10 mouse cellular contexts compared by ENCODE assay signal in the genomic region with DNA sequence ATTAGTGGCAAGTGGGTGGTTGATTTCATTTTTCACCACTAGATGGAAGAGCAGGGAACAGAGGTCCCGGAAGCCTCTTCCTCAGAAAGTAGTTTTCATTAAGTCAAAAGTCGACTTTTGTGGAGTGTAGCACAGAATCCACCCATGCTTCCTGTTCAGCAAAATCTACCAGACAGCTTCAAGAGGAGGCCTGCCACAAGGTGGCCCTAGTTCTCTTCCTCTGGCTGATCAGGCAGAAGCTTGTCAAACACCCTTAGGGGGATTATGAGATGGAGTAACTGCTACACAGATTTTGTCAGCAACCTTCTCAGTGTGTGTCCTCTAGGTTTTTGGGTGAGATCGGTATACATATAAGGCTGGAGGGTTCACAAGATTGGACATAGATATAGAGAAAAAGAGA. TPM values are rescaled to one million over a fixed set of nuclear protein-coding genes. Genes with fewer than 3 reads are reported as not detected.
DNase-seq lines count a peak whose midpoint lies in the region; ATAC-seq and TF ChIP-seq lines count a peak whose summit lies in the region.
"Had no signal": no experiment of that assay in that cellular context is flagged by ENCODE, and none has a peak within 500 bp of the region (broad histone marks: within the 10 kb centered on the region; RNA-seq: fewer than 3 reads in every experiment).

No protein-coding gene starts in this region.

- 57% methylated on average over 3 of the region's 3 CpGs for WGBS in kidney, postnatal 0 days
- 61% methylated on average over 3 of the region's 3 CpGs for WGBS in kidney, embryonic 16.5 days
- WGBS in stomach, postnatal 0 days: 50% methylated on average over 3 of the region's 3 CpGs
- WGBS in limb, embryonic 10.5 days: 63% methylated on average over 3 of the region's 3 CpGs

- ATAC-seq in kidney, postnatal 0 days (replicated peaks; ENCODE audit: low FRiP score, low read depth): no peak
- ATAC-seq in kidney, embryonic 16.5 days (ENCODE audit: low FRiP score, low TSS enrichment): no peak
- no peak for ATAC-seq in stomach, postnatal 0 days (ENCODE audit: low FRiP score, low TSS enrichment)

- no peak overlapping the region for H3K4me3 ChIP-seq in kidney, postnatal 0 days (replicated peaks; ENCODE audit: low read depth, low read length)
- no peak overlapping the region for H3K4me3 ChIP-seq in kidney, embryonic 16.5 days (ENCODE audit: low read length)
- H3K4me3 ChIP-seq in stomach, postnatal 0 days (ENCODE audit: low read depth, low read length): no peak overlapping the region
- H3K4me3 ChIP-seq in limb, embryonic 10.5 days: no peak overlapping the region
- H3K4me3 ChIP-seq: midbrain, embryonic 10.5 days had no signal

- H3K27ac ChIP-seq in kidney, postnatal 0 days: no peak overlapping the region
- H3K27ac ChIP-seq in kidney, embryonic 16.5 days (ENCODE audit: low read length): no peak overlapping the region
- H3K27ac ChIP-seq in stomach, postnatal 0 days (replicated peaks): no peak overlapping the region
- H3K27ac ChIP-seq in limb, embryonic 10.5 days: no peak overlapping the region
- H3K27ac ChIP-seq: midbrain, embryonic 10.5 days had no signal

- H3K27me3 ChIP-seq in kidney, postnatal 0 days (ENCODE audit: insufficient read depth, low read length): no peaks in the 10 kb centered on the region
- H3K27me3 ChIP-seq in kidney, embryonic 16.5 days (ENCODE audit: insufficient read depth, low read length): no peaks in the 10 kb centered on the region
- no peaks in the 10 kb centered on the region for H3K27me3 ChIP-seq in stomach, postnatal 0 days (ENCODE audit: control insufficient read depth, insufficient read depth, low read length)
- no peaks in the 10 kb centered on the region for H3K27me3 ChIP-seq in limb, embryonic 10.5 days (ENCODE audit: low read depth, poor library complexity, severe bottlenecking)

- TF ChIP-seq CTCF in kidney, postnatal 0 days (IDR thresholded peaks at IDR 0.05; ENCODE audit: low read depth): peak; percentile 60
- TF ChIP-seq CTCF in stomach, postnatal 0 days (IDR thresholded peaks at IDR 0.05; ENCODE audit: low read depth): peak; percentile 57

- H3K36me3 ChIP-seq in kidney, postnatal 0 days (ENCODE audit: insufficient read depth, low read length): no peaks in the 10 kb centered on the region
- H3K36me3 ChIP-seq in kidney, embryonic 16.5 days (ENCODE audit: insufficient read depth, low read length): no peaks in the 10 kb centered on the region
- no peaks in the 10 kb centered on the region for H3K36me3 ChIP-seq in stomach, postnatal 0 days (ENCODE audit: control insufficient read depth, insufficient read depth, low read length)
- no peaks in the 10 kb centered on the region for H3K36me3 ChIP-seq in limb, embryonic 10.5 days
- H3K36me3 ChIP-seq: midbrain, embryonic 10.5 days had no signal

- H3K4me2 ChIP-seq in kidney, postnatal 0 days (ENCODE audit: low read length): no peak overlapping the region
- H3K4me2 ChIP-seq in kidney, embryonic 16.5 days (replicated peaks; ENCODE audit: low read depth, low read length): no peak overlapping the region
- H3K4me2 ChIP-seq in stomach, postnatal 0 days (replicated peaks; ENCODE audit: low read depth): no peak overlapping the region

- H3K4me1 ChIP-seq in kidney, postnatal 0 days (replicated peaks; ENCODE audit: insufficient read depth, low read length): no peaks in the 10 kb centered on the region
- no peaks in the 10 kb centered on the region for H3K4me1 ChIP-seq in kidney, embryonic 16.5 days (ENCODE audit: insufficient read depth, low read length)
- H3K4me1 ChIP-seq in stomach, postnatal 0 days (replicated peaks; ENCODE audit: control insufficient read depth, insufficient read depth): no peaks in the 10 kb centered on the region
- no peaks in the 10 kb centered on the region for H3K4me1 ChIP-seq in limb, embryonic 10.5 days
- H3K4me1 ChIP-seq: midbrain, embryonic 10.5 days had no signal

- TF ChIP-seq EP300 in stomach, postnatal 0 days (optimal IDR thresholded peaks at IDR 0.05): no peak

- H3K9me3 ChIP-seq in kidney, postnatal 0 days (replicated peaks; ENCODE audit: low read length): no peaks in the 10 kb centered on the region
- no peaks in the 10 kb centered on the region for H3K9me3 ChIP-seq in kidney, embryonic 16.5 days (ENCODE audit: low read length)
- H3K9me3 ChIP-seq in stomach, postnatal 0 days (ENCODE audit: control insufficient read depth, low read length): no peaks in the 10 kb centered on the region
- no peaks in the 10 kb centered on the region for H3K9me3 ChIP-seq in limb, embryonic 10.5 days (replicated peaks)
- H3K9me3 ChIP-seq: midbrain, embryonic 10.5 days had no signal

- H3K9ac ChIP-seq in kidney, postnatal 0 days (ENCODE audit: low read depth, low read length): no peak overlapping the region
- H3K9ac ChIP-seq in kidney, embryonic 16.5 days (replicated peaks; ENCODE audit: low read length): no peak overlapping the region
- H3K9ac ChIP-seq in stomach, postnatal 0 days (ENCODE audit: low read length): no peak overlapping the region

- intact Hi-C loops in heart, postnatal 36 days (cut with DNase I): no loop called here

- peak; percentile 40 for DNase-seq in kidney, postnatal 0 days (ENCODE audit: low spot score)
- peak; percentile 10 for DNase-seq in ZHBTc4 (ENCODE audit: low read depth, low spot score)
- peak; percentile 30 to 41 for DNase-seq in heart, postnatal 36 days
- DNase-seq in stomach, postnatal 0 days (ENCODE audit: low spot score): no peak
- no peak for DNase-seq in limb, embryonic 10.5 days (ENCODE audit: low spot score)
- no peak for DNase-seq in cerebellum, adult 18-20 months
- DNase-seq in yolk sac, embryonic 10.5 days (ENCODE audit: low spot score): no peak

RNA-seq across cellular contexts. Expression of gene Ctsll3, which starts 23.4 kb away (rescaled TPM):
- not detected in 2 replicates for polyA plus RNA-seq in kidney, postnatal 0 days (2015; fragmentation: Nextera tagmentation; extraction: Ambion mirVana)
- polyA plus RNA-seq in kidney, embryonic 16.5 days (2015; fragmentation: Nextera tagmentation; extraction: Ambion mirVana): not detected in 2 replicates
- not detected for total RNA-seq in heart, postnatal 36 days (2021)
- polyA plus RNA-seq in stomach, postnatal 0 days (2015; fragmentation: Nextera tagmentation; extraction: Ambion mirVana): 0.82 and 0.90 TPM in 2 replicates
- not detected in 2 replicates for polyA plus RNA-seq in limb, embryonic 10.5 days (2016; fragmentation: Nextera tagmentation; extraction: Ambion mirVana)
- total RNA-seq: layer of hippocampus, postnatal 14 days had no signal
- polyA plus RNA-seq: midbrain, embryonic 10.5 days had no signal

RNA-seq across cellular contexts. Expression of gene 4930486L24Rik, which starts 38.2 kb away (rescaled TPM):
- 0.22 TPM in 1 of 2 replicates, not detected in the other for polyA plus RNA-seq in kidney, postnatal 0 days (2015; fragmentation: Nextera tagmentation; extraction: Ambion mirVana)
- polyA plus RNA-seq in kidney, embryonic 16.5 days (2015; fragmentation: Nextera tagmentation; extraction: Ambion mirVana): 0.14 and 0.44 TPM in 2 replicates
- total RNA-seq in heart, postnatal 36 days (2021): 1 to 10 TPM in 1 of 2 experiments, under 1 TPM in 1; 0.86 to 1.3 TPM
- 0.27 TPM in 1 of 2 replicates, not detected in the other for polyA plus RNA-seq in stomach, postnatal 0 days (2015; fragmentation: Nextera tagmentation; extraction: Ambion mirVana)
- polyA plus RNA-seq in limb, embryonic 10.5 days (2016; fragmentation: Nextera tagmentation; extraction: Ambion mirVana): not detected in 2 replicates

RNA-seq across cellular contexts. Expression of gene BC051665, which starts 39.9 kb away (rescaled TPM):
- not detected in 2 replicates for polyA plus RNA-seq in kidney, postnatal 0 days (2015; fragmentation: Nextera tagmentation; extraction: Ambion mirVana)
- not detected in 2 replicates for polyA plus RNA-seq in kidney, embryonic 16.5 days (2015; fragmentation: Nextera tagmentation; extraction: Ambion mirVana)
- not detected for total RNA-seq in heart, postnatal 36 days (2021)
- not detected in 2 replicates for polyA plus RNA-seq in stomach, postnatal 0 days (2015; fragmentation: Nextera tagmentation; extraction: Ambion mirVana)
- not detected in 2 replicates for polyA plus RNA-seq in limb, embryonic 10.5 days (2016; fragmentation: Nextera tagmentation; extraction: Ambion mirVana)
- total RNA-seq: layer of hippocampus, postnatal 14 days had no signal
- polyA plus RNA-seq: midbrain, embryonic 10.5 days had no signal

Comparison
In these comparisons a context has a peak if more than half of its experiments do, and no peak if none do; other contexts are left out.
1. DNase-seq: peak in kidney, postnatal 0 days (single experiment), ZHBTc4 (single experiment) and heart, postnatal 36 days (2 of 2); none in stomach, postnatal 0 days (single experiment), limb, embryonic 10.5 days (single experiment), cerebellum, adult 18-20 months (0 of 2) and yolk sac, embryonic 10.5 days (single experiment).